Mouse (Mus musculus): ENCODE measurements around the gene Krt19. TPM values are rescaled to one million over a fixed set of nuclear protein-coding genes. Genes with fewer than 3 reads are reported as not detected.

Krt19 gene
- 1 to 10 TPM; 4.0 to 9.1 TPM for total RNA-seq (2021)
- long read RNA-seq, experiment 1, partial matches to known transcripts: 0 of 1 reads
- long read RNA-seq, experiment 1, other reads (novel, unspliced or antisense): 0 of 1 reads
- long read RNA-seq, experiment 2: 0 reads

DNA sequence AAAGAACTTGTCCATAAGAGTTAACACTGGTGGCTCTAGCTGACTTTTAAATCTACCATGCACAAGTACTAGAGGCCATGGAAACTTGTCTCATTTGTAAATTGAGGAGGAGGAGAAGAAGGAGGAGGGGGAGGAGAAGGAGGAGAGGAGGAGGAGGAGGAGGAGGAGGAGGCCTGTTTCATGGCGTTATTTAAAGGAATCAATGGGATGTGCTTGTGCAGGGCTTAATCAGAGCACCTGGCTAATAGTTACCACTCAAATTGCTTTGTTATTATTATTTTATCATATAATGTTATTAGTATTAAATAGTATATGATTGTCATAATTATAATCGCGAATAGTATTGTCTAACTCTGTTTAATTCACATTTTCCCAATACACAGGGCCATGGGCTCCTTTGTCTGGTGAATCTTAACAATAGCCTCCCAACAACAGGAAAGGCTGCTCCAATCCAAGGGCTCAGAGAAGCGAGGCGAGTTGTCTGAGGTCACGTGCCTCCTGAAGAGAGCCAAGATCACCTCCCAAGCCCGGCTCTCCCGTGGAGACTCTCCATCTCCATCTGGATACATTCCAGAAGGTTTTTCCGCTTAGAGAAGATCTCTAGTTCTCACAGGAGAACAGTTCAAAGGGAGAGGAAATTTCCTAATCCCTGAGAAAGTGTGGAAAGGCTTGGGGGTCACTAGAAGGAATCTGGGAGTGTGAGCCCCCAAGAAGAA is at the start of gene Krt19:
Gene Krt19, minus strand, starts transcription at position 51 of the 716 bp plus-strand sequence.
- DNase-seq: no peak

DNA sequence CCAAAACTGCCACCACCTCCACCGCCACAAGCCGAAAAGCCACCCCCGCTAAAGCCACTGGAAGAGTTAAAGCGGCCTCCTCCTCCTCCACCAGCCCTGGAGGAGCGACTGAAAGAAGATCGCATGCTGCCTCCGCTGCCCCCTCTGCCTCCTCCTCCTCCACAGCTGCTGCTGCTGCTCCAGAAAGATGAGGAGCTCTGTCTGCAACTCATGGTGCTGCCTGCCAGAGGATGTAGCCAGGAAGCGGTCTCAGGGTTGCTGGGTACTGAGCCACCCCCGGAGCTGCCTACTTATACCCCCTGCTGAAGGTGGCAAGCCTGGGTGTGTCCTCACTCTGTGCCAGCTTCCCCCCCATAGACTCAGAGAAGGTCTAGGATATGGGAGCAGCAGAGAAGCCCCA is 44.5 kb upstream of the Krt19 start, which contains the start of gene Krt9:
Gene Krt9, minus strand, starts transcription at position 255 of the 400 bp plus-strand sequence.
- no peak for DNase-seq

DNA sequence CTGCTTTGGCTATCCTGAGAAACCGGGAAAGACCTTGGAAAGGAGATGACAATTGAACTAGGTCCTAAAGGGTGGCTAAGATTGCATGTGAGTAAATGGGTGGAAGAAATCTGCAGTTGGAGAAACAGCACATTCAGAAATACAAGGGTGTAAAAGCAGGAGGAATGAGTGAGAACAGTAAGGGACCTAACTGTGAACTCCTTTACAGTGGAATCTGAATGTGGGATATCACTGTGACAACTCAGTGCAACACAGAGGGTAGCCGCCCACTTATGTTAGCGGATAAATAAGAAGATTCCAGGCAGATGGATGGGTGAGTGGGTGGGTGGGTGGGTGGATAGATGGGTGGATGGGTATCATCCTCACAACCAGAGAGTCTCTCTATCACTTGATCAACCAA is 43.4 kb upstream of the Krt19 start:
- DNase-seq: no peak

DNA sequence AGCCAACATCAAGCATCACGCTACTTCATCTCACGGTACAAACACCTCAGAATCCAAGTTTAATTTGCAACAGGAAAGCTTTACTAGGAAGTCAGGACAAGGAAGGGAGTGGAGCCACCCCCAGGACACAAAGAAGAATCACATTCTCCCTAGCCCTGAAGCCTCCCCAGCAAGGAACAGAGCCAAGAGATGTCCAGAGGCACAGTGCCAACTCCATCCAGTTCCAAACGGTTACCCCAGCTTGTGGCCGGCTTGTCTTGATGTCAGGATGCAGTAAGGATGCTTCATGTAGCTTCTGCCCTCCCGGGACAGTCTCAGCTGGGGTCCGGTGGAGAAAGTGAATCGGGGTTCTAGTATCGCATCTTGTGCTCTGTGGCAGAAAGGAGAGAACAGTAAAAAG is 38.3 kb upstream of the Krt19 start:
- DNase-seq: no peak

DNA sequence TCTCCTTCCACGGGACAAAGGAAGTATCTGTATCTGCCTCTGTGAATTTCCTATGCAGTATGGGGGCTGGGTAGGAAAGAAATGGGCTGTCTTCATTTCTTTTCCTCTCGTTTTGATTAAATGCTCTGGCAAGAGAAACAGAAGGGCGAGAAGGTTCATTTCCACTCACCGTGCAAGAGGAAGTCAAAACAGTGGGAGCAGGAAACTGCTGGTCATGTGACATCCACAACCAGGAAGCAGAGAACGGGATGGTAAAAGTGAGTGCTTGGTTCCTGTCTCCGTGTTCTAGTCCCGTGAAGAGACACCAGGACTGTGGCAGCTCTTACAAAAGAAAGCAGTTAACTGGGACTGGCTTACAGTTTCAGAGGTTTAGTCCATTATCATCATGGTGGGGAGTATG is 33.3 kb upstream of the Krt19 start:
- no peak for DNase-seq

DNA sequence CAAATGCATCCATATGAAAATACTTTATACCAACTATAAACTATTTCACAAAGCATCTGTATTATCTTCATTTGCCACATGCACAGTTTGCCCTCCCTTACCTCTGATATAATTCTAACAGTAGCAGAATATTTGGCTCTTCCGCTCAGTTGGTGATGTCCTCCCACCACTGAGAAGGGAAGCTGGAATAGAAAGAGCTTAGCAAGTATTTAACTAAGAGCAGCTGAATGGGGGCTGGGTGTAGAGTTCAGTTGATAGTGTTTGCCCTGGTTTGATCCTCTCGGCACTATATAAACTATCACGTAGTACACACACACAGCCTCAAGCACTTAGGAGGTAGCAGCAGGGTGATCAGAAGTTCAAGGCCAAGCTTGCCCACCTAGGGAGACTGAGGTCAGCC is 30.8 kb upstream of the Krt19 start:
- no peak for DNase-seq

DNA sequence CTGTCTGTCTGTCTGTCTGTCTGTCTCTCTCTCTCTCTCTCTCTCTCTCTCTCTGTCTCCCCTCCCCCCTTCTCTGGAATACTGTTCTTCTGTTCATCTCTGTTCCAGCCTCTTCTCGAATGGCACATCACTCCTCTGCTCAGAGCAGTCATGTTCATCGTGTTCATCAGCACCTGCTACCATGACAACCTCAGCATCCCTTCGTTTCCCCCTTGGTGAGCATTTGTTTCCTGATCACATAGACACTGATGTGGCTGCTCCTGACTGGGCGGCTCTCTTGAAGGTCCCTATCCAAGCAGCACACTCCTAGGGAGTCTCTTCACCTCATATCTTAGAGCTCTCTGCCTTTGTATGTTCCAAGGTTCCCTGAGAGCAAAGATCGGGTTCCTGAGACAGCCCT is 29.8 kb upstream of the Krt19 start:
- no peak for DNase-seq

DNA sequence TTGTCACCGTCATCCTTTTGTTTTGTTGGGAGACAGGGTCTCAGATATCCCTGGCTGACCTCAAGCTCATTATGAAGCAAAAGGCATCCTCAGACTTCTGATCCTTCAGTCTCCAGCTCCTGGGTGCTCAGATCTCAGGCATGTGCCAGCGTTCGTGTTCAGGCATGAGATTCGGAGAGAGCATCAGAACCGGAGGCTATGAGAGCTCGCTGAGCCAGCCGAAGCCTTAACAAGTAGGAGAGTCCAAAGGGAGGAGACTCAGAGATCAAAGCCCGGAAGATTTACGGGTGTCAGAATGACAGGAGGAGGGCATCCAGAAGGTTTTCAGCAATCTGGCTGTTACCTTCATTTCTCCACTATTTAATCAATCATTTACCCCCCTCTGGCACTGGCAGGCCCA is 28.3 kb upstream of the Krt19 start:
- no peak for DNase-seq

DNA sequence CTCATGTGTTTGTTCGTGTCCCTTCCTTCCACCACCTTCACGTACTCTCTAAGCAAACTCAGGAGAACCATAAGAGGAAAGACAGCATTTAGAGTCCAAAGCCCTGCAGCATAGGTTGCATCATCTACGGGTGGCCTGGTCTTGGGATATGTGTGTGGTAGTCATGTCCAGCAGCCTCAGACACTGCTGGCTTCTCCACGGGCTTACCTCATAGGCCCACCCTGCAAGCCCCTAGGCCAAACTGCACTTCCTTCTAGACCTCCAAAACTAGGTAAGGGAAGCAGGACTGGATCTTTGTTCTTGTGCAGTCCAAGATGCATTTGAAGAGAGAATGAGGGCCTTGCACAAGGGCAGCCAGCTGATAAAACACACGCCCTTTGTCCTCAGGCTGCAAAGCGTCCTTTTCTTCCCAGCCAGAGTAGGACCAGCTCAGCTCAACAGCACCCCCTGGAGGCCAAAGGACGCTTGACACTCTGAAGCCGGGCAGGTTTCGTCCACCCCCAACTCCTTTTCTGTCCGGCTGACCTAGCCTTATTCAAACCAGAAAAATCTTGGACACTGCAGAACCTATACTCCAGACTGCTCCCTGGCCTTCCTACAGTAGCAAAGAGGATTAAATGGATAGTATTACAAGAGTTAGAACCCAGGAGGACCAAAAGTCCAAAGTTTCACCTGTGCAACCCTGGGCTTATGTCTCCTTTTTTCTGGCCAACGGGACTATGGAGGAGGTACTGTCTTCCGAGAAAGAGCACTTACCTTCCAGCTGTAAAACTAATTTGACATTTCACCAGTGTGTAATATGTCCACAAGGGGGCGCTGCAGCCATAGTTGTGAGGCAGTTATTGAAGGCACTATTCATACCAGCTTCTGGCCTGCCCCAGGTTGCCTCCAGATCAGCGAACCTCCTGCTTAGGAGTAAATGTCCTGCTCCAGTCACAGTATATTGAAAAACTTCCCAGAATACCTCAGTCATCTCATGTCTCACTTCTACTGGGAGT is 20.6 kb upstream of the Krt19 start:
- DNase-seq: peak; percentile 32 to 78

DNA sequence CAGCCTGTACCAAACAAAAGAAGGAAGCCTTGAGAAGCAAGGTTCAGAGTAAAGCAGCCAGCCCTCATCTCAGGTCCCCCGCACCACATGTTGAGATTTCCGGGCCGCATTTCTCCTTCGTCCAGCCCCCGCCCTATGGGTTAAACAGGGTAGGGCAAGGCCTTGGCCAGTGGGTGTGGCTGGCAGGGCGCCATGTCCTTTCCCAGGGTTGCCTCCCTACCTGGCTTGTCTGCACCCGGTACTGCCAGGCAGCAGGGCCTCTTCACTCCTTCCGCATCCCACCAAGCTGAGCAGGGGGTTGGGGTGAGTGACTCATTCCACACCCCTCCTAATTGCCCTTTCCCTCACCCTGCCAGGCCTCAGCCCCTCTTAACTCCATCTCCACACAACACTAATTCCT is 19.6 kb upstream of the Krt19 start:
- peak; percentile 18 to 46 for DNase-seq

DNA sequence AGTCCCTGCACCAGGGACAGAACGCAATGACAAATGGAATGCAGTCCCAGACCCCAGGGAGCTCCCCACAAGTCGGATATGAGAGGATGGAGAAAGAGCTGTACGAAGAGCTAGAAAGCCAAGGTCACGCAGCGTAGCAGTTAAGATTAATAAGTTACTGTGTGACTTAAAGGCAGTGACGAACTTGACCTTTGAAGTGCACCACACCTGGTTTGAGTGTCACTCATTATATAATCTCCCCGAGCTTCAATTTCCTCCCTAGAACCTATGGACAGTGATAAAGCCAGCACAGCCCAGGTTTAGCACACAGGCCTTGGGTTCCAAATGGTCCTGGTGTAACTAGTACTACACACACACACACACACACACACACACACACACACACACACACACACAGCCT is 15.9 kb upstream of the Krt19 start:
- DNase-seq: no peak

DNA sequence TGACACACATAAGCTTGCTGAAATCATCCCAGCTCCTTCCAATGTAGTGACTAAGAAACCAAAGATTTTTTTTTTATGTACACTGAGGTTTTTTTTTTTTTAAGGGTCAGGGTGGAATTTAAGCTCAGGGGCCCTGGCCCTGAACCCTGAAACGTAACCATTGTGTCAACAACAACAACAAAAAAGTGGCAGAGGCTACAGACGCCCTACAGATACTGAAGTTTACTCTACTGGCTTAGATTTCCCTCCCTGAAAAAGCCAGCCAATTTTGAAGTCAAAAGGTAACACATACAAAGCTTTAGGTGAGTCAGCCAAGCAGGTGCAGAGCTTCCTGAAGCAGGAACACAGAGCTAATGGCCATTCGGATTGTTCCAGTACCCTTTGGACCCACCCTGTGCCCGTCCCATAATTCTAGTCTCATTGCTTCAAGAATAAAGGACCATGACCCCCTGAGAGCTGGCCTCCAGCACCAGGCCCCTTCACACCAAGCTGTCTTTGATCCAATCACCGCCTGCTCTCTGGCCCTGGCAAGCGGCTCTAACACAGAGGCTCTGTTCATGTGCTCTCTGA is 9.5 kb upstream of the Krt19 start:
- no peak for DNase-seq

DNA sequence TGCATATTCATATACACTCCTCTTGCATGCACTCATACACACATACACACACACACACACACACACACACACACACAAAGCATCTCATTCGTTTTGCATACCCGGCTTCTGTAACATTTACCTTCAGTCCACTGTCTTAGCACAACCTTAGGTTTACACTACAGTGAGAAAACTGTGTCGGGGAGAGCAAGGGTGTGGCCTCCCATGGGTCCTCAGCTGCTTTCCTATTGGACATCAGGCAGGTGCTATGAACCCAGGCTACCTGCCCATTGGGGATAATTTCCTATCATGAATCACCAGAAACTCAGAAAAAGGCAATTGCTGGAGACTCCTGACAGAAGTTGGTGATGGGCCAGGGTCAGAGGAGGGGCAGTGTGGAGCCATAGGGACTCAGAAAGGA is 8.9 kb upstream of the Krt19 start:
- no peak for DNase-seq

DNA sequence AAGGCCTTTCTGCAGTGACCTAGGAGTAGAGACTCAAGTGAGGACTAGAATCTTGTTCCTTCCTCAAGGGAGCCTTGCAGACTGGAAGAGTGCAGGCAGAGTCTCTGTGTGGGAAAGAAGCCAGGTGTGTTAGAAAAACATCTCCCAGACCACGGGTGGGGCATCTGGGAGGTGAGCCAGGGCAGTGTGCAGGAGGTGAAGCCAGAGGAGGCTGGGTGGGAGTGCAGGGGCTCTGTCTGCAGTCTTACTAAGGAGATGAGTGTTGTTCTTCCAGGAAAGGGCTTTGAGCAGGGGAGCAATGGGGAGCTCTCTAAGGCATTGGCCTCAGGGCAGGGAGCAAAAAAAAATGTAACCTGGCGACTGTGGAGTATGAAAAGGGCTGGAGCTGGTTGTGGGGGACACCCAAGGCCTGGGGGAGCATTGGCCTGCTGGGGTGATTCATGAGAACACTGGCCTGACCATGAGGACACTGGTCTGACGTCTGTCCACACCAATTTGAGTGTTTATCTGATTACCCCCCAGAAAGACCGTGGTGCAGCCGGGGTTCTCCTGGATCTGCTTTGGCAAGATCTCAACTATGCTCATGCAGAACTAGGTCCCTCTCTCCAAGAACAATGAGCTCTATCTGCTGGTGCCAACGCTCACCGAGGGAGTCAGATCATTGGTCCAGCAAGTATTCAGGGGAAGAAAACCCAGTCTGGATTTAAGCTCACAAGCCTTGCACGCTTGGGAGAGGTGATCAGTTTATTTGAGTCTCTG is 7.2 kb upstream of the Krt19 start:
- DNase-seq: peak; percentile 9 to 23

DNA sequence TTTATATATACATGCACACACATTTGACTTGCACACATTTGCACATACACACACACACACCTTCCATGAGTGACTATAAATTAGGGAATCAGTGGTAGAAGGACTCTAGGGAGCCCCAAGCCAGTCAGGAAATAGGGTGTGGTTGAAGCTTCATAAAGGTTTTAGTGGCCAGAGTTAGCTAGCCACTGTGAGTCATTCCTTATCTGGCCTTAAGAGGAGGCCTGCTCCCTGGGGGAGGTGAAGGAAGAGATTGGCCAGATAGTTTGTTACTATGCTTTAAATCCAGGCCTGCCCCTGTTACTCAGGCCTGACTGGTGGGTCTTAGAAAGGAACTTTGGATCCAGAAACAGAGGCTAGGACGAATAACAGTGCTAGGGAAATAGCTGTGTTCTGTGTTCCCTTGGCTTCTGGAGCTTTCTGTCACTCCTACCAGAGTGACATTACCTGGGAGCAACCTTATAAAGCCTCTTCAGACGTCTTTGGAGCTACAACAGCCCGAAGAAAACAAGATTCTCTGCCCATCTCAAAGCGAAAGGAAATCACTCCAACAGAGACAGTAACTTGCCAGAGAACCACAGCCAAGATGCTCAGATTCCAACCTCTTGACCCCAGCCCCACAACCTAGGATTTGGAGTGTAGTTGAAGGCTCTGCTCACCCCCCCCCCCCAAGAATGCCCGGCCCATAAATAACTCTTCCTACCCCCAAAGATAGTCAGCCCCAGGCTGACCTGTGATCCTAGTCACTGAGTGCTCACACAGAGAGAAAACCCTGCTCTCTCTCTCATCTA is 705 bp downstream of the Krt19 start:
- no peak for DNase-seq

DNA sequence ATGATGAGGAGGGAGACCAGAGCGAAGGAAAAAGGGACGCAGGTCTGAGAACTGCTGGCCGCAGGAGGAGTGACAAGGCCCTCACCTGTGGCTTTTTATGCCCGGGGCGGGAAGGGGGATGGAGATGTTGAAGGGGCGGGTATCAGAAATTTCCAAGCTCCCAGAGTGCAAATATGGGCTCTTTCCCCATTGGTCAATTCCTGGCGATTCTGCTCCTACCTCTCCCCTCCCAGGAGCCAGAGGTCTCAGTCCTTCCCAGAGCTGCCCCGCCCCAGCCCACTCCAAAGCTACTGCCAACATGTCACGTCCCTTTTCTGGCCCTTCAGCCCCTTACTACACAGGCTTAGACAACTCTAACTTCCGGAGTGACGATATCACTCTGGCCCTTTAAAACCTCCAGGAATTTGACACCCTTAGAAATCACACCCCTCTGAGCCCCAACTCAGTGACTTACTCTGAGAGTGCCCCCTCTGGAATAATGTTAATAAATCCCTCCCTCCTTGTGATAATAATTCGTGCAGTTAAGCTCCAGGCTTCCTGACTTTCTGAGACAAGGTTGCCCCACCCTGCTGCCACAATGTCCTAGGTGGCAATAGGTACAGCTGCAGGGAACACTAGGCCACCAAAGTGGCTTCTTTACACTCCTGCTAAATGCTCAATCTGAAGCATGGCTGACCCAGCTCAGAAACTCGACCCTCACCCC is 2.5 kb downstream of the Krt19 start:
- DNase-seq: no peak

DNA sequence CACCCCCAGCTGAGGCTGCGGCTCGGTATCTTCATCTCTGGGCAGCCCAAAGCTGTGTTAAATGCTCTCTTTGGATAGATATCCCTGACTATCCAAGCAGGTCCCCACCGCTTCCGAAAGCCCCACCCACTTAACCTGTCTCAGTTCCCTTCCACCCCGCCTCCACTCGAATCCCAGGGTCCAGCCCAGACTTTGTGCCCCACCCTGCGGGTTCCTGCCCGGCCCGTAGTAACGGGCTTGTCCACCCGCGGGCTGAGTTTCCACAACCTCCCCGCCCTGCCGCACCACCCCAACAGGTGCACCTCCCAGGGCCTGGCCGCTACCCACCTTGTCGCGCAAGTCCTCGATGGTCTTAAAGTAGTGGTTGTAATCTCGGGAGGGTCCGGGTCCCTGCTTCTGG is 3.4 kb downstream of the Krt19 start:
- no peak for DNase-seq

DNA sequence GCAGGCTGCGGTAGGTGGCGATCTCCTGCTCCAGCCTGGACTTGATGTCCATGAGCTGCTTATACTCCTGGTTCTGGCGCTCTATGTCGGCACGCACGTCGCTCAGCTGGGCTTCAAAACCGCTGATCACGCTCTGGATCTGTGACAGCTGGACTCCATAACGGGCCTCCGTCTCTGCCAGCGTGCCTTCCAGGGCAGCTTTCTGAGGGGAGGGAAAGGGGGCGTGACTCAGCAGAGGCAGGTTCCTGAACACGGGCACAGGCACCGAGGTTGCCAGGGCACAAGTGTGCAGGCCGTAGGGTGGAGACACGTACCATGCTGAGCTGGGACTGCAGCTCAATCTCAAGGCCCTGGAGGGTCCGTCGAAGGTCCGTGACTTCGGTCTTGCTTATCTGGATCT is 7.5 kb downstream of the Krt19 start:
- DNase-seq: no peak

DNA sequence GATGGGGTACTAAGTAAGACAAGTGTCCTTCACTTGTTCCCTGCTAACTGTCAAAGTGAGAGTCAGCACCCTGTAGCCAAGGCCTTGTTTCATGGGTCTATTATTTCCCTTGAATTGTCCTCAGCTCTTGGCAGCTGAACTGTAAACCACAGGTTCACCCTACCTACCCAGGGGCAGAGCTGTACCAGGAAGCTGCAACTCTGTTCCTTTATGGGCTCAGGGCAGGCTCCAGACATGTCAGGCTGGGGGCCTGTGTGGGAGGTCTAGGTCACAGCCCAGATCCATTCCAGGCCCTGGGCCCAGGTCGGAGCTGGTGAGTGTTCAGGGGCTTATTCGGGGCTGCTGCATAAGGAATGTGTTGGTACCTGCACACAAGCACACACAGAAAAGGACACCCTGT is 9.1 kb downstream of the Krt19 start:
- no peak for DNase-seq

DNA sequence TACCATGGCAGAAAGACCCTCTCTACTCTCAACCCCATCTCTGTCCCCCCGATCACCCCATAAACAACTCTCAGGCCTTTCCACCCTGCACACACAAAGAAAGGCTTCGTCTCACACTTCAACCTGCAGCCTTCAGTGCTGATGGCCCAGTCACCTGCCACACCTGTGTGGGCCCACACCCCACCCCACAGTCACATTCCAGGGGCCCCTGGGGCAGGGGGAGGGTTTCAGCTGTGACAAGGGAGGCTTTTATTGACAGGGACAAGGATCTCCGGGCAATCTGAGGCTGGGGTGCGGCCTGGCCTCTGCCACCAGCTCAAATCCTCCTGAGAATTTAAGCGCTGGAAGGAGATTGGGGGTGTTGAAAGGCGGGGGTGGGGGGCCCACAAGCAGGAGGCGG is 9.7 kb downstream of the Krt19 start:
- DNase-seq: no peak

DNA sequence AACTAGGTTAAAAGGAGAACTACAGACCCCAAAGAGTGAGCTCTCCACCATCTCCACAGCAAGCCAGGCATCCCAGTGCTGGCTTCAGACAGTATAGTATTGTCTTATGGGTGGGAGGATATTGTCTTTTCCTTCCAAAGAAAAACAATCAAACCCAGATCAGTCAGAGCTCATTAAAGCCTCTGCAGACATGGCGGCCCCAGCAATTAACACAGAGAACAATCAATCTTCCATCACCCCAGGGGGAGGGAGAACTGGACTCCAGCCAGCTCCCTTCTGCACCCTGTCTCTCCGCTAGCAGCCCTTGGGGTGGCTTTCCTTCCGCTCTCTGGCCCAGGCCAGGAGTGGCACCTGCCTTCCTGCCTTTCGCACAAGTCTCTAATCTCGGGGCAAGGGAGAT is 10.8 kb downstream of the Krt19 start:
- DNase-seq: no peak
